Mouse (Mus musculus): ENCODE results near the gene Nipal1. TPM values are rescaled to one million over a fixed set of nuclear protein-coding genes. Genes with fewer than 3 reads are reported as not detected.

Gene Nipal1
- total RNA-seq (2023) = 10 to 100 TPM in 1 of 2 experiments, 1 to 10 TPM in 1; 4.7 to 14.4 TPM

DNA sequence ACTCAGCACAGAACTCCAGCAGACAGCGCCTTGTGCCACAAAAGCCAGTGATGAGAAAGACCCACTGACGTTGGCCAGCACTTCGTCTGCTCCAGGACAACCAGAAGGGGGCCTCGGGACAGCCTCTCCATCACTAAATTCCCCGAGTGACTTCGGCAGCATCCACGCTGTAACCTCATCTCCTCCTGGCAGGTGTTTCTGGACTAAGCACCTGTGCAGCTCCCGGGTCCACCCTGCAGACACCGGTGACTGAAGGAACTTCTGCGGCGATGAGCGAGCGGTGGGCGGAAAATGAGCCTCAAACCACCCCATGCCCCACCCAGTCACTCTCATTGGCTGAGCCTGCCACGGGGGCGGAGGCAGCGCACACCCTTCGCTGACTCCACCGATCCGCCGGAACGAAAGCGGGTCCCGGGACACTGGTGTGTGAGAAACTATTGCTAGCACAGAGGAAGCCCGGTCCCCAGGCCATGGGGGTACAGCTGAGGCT, at the start of gene Nipal1:
Gene Nipal1, plus strand, starts transcription at position 378 of the 490 bp plus-strand sequence.

DNA sequence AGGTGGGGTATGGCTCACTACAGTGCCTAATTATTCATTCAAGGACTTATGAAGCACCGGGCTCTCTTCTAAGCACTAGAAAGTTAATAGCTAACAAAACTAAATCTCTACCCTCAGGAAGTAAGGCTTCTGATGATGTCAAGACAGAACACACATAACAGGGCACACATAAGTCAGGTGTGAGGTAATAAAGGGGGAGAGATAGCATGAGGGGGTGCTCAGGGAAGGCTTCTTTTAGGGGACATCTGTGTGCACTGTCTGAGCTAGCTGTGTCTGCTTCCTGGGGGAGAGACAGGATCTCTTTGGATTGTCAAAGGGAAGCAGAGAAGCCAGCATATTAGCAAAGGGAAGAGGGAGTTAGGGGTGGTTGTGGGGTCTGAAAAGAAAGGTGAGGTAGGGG, 3.4 kb upstream of the Nipal1 start, which contains the start of gene Cnga1:
Gene Cnga1, minus strand, starts transcription at position 101 of the 400 bp plus-strand sequence.

Other genes with a start within 250 kb of the Nipal1 start
- gene Corin, start 143.3 kb upstream of the Nipal1 start, total RNA-seq (2023) = not detected
- gene Nfxl1, start 88.1 kb upstream of the Nipal1 start, total RNA-seq (2023) = 10 to 100 TPM; 13.3 to 13.6 TPM
- gene Zar1, start 66.5 kb upstream of the Nipal1 start, total RNA-seq (2023) = under 1 TPM in 1 of 2 experiments, not detected in 1; 0.39 TPM
- under 1 TPM in 1 of 2 experiments, not detected in 1; 0.65 TPM for gene Gm5868, start 60.2 kb upstream of the Nipal1 start, total RNA-seq (2023)
- 10 to 100 TPM; 19.7 to 21.6 TPM for gene Cnga1, start 3.5 kb upstream of the Nipal1 start, total RNA-seq (2023)
- gene Txk, start 105.0 kb downstream of the Nipal1 start, total RNA-seq (2023) = 100 to 1,000 TPM; 175 to 177 TPM
- 10 to 100 TPM; 12.4 to 20.0 TPM for gene Tec, start 220.7 kb downstream of the Nipal1 start, total RNA-seq (2023)